Mouse (Mus musculus): ENCODE data around the gene Akap4. TPM values are rescaled to one million over a fixed set of nuclear protein-coding genes. Genes with fewer than 3 reads are reported as not detected.

The Akap4 gene
- polyA plus RNA-seq, 1 experiment from 2014 or later = not detected

DNA sequence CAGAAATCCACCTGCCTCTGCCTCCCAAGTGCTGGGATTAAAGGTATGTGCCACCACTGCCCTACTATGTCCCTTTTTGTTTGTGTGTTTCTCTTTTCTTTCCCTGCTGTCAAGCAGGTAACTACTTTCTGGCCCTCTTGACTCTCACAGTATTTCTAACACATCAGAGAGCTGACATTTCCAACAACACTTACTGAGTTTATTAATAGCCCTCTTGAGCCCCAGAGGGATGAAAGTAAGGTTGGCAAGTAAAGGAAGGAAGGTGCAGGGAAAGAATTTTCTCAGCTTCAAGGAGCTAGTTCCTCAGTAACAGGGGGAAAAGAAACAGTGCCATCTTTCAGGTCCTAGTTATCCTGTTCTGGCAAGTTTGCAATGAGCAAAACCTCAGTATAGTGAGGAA, 23.0 kb downstream of the Akap4 start:
- no peaks in the 10 kb centered on the region for H3K27me3 ChIP-seq (ENCODE audit: insufficient read depth, low read length)
- H3K9me3 ChIP-seq (ENCODE audit: low read depth, low read length) = no peaks in the 10 kb centered on the region
- no peak for TF ChIP-seq CTCF (IDR thresholded peaks at IDR 0.05; ENCODE audit: low read depth)
- H3K4me3 ChIP-seq (ENCODE audit: low read depth, low read length) = no peak overlapping the region
- H3K9ac ChIP-seq = no peak overlapping the region
- H3K4me1 ChIP-seq (ENCODE audit: insufficient read depth) = no peaks in the 10 kb centered on the region
- no peak overlapping the region for H3K27ac ChIP-seq (ENCODE audit: low read depth)
- ATAC-seq (ENCODE audit: insufficient read depth) (no peak), DNase-seq (no peak)
- no peaks in the 10 kb centered on the region for H3K36me3 ChIP-seq (ENCODE audit: insufficient read depth)
- no peak overlapping the region for H3K4me2 ChIP-seq

DNA sequence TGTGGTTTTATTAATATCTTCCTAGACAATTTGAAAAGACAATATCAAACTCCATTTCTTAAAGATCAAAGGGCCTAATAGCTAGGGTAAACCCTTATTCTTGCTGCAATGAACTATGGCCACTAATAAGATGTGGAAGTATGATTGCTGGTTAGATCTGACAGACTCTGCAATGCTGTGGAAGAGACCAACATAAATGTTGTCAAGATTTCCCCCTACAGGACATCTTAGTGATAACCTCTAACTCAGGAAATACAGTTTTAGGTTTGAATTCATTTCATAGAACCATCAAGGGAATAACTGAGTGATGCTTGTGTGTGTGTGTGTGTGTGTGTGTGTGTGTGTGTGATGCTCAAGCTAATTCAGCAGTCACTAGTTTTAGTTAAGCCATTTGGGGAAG, 35.0 kb downstream of the Akap4 start:
- no peak overlapping the region for H3K27ac ChIP-seq (ENCODE audit: low read depth)
- H3K36me3 ChIP-seq (ENCODE audit: insufficient read depth) = no peaks in the 10 kb centered on the region
- no peak; the same call in 1 of the 2 replicates for TF ChIP-seq CTCF (IDR thresholded peaks at IDR 0.05; ENCODE audit: low read depth)
- DNase-seq (peak; percentile 10), ATAC-seq (ENCODE audit: insufficient read depth) (no peak)
- H3K27me3 ChIP-seq (ENCODE audit: insufficient read depth, low read length) = no peaks in the 10 kb centered on the region
- no peak overlapping the region for H3K9ac ChIP-seq
- H3K4me2 ChIP-seq = no peak overlapping the region
- no peaks in the 10 kb centered on the region for H3K9me3 ChIP-seq (ENCODE audit: low read depth, low read length)
- H3K4me1 ChIP-seq (ENCODE audit: insufficient read depth) = no peaks in the 10 kb centered on the region
- no peak overlapping the region for H3K4me3 ChIP-seq (ENCODE audit: low read depth, low read length)

DNA sequence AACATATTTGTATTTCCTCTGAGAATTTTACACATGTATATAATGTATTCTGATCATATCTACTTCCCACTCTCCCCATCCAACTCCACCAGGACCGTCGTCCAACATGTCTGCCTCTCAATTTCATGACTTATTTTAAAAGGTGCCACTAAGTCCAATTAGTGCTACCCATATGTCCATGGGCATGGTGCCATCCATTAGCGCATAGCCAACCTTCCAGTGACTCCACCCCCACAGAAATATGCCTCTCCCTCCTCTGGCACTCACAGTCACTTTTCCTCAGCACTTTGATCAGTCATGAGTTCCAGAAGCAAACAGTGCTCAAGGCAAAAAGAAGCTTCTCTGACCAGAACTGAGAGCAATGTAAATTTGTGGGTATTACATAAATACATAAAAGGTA, 47.6 kb downstream of the Akap4 start:
- 70% methylated on average over 3 of the region's 3 CpGs for WGBS
- Histone ChIP-seq H3K9me3 (ENCODE audit: low read depth, low read length) (no peaks in the 10 kb centered on the region), H3K27ac (ENCODE audit: low read depth) (no peak overlapping the region), H3K27me3 (ENCODE audit: insufficient read depth, low read length) (no peaks in the 10 kb centered on the region), H3K9ac (no peak overlapping the region), H3K4me1 (ENCODE audit: insufficient read depth) (no peaks in the 10 kb centered on the region), H3K4me2 (no peak overlapping the region), H3K4me3 (ENCODE audit: low read depth, low read length) (no peak overlapping the region), H3K36me3 (ENCODE audit: insufficient read depth) (no peaks in the 10 kb centered on the region)
- no peak for TF ChIP-seq CTCF (IDR thresholded peaks at IDR 0.05; ENCODE audit: low read depth)
- ATAC-seq (ENCODE audit: insufficient read depth) = no peak
- DNase-seq = no peak

DNA sequence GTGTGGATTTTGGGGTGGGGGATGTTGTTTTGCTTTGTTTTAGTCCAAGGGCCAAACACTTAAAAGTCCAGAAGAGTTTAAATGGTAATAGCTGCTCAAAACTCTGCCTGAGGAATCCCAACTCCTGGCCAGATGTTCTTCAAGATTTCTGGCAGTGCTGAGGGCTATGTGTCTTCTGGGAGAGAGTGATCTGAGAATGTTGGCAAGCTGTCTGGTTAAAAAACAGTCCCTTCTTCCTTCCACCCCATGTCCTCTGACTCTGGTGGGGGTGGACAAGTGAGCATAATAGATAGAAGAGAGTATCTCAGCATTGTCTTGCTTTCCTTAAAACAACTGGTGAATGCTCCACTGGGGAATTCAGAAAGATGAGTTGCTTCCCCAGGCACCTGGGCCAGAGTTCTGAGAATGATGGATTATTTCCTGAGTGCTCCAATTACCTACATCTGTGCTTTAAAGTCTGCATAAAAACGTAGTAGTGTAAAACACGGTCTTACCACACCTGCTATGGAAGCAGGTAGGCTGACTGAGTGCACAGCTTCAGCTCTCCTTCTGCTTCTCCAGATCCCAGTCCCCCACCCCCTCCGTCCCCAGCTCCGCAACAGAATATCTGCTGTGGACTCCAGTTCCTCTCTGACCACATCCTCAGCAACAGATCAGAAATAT, 54.4 kb downstream of the Akap4 start:
- H3K4me1 ChIP-seq (ENCODE audit: insufficient read depth) = no peaks in the 10 kb centered on the region
- H3K36me3 ChIP-seq (ENCODE audit: insufficient read depth) = no peaks in the 10 kb centered on the region
- no peaks in the 10 kb centered on the region for H3K27me3 ChIP-seq (ENCODE audit: insufficient read depth, low read length)
- no peak overlapping the region for H3K27ac ChIP-seq (ENCODE audit: low read depth)
- TF ChIP-seq CTCF (IDR thresholded peaks at IDR 0.05; ENCODE audit: low read depth) = no peak
- no peak for DNase-seq
- no peak overlapping the region for H3K4me2 ChIP-seq
- WGBS = 65% methylated on average over 4 of the region's 4 CpGs
- no peak overlapping the region for H3K9ac ChIP-seq
- H3K9me3 ChIP-seq (ENCODE audit: low read depth, low read length) = no peaks in the 10 kb centered on the region
- no peak for ATAC-seq (ENCODE audit: insufficient read depth)
- no peak overlapping the region for H3K4me3 ChIP-seq (ENCODE audit: low read depth, low read length)

Other genes with a start within 250 kb of the Akap4 start
- not detected in 2 replicates for gene Ccnb3, start 25.9 kb upstream of the Akap4 start, polyA plus RNA-seq (2014; fragmentation: Nextera tagmentation; extraction: Ambion mirVana)

All from lung, embryonic 14.5 days (tissue).